Mouse (Mus musculus): ENCODE data around the gene Scg3.

DNA sequence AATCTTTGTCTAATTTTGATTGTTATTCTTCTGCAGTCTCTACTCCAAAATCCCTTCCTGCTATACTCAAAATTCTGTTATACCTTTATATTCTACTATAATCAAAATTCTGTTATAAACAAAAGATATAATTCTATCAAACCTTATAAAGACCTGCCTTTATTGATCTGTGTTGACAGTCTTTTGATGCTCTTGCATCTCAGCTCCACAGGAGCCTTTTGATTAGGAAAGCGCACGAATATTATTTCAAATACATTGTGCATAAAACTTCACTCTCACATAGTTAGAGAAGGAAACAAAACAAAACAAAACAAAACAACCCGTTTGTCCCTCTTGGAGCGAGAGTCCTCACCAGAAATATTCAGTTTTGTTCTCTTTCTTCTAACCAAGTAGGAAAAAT lies 436 bp upstream of the Scg3 start:
- no peak for TF ChIP-seq EP300 (IDR thresholded peaks at IDR 0.05; ENCODE audit: insufficient read depth, low read depth, low read length)
- TF ChIP-seq CTCF (IDR thresholded peaks at IDR 0.05; ENCODE audit: low read depth, low read length), result no peak
- TF ChIP-seq POLR2A (IDR thresholded peaks at IDR 0.05; ENCODE audit: insufficient read depth, low read length), result no peak
